Mouse (Mus musculus) layer of hippocampus, postnatal 36 days (tissue): Measurements from ENCODE around the gene Pes1. TPM values are rescaled to one million over a fixed set of nuclear protein-coding genes. Genes with fewer than 3 reads are reported as not detected.

Experiments
- DNase-seq, 2 experiments: peaks; one replicate each; pipeline ENCODE4 v3.0.0; 2022
- total RNA-seq, 2 experiments: library from RNA; stranded (reverse); gene quantifications; 2 replicates each; pipeline ENCODE4 v1.2.3; 2021

The Pes1 gene
- total RNA-seq, 2 experiments from 2014 or later: 33.0 to 35.3 TPM

- no peak for DNase-seq
These were observed 819 bp downstream of the Pes1 start for GRCm38 (mm10) chr11:3964416-3965172.

- no peak for DNase-seq
These were observed 6.1 kb downstream of the Pes1 start for GRCm38 (mm10) chr11:3969837-3970236.

GRCm38 (mm10) chr11:3970361-3970760, 6.6 kb downstream of the Pes1 start:
- DNase-seq: no peak

- DNase-seq: no peak
These were observed 9.3 kb downstream of the Pes1 start for GRCm38 (mm10) chr11:3973081-3973480.

GRCm38 (mm10) chr11:3974311-3974710, 10.5 kb downstream of the Pes1 start:
- DNase-seq: no peak

- no peak for DNase-seq
These were observed 12.9 kb downstream of the Pes1 start, which contains the start of gene 4930556J24Rik for GRCm38 (mm10) chr11:3976678-3977077. Gene 4930556J24Rik, minus strand, starts transcription at chr11:3976778.

GRCm38 (mm10) chr11:3978421-3978820, 14.6 kb downstream of the Pes1 start:
- no peak for DNase-seq

- DNase-seq: no peak
These were observed 17.8 kb downstream of the Pes1 start for GRCm38 (mm10) chr11:3981536-3981935.

- DNase-seq: no peak
These were observed 18.8 kb downstream of the Pes1 start for GRCm38 (mm10) chr11:3982275-3983209.

- peak; percentile 45 to 49 for DNase-seq
These were observed 19.6 kb downstream of the Pes1 start, which contains the start of gene Gal3st1 for GRCm38 (mm10) chr11:3983291-3983862. Gene Gal3st1, plus strand, starts transcription at chr11:3983636.

- no peak for DNase-seq
These were observed 20.3 kb downstream of the Pes1 start for GRCm38 (mm10) chr11:3983863-3984745.

- DNase-seq: no peak
These were observed 26.0 kb downstream of the Pes1 start for GRCm38 (mm10) chr11:3989748-3990147.

- no peak for DNase-seq
These were observed 29.4 kb downstream of the Pes1 start for GRCm38 (mm10) chr11:3993132-3993531.

GRCm38 (mm10) chr11:3993914-3994313, 30.1 kb downstream of the Pes1 start:
- DNase-seq: no peak

- DNase-seq: no peak
These were observed 31.7 kb downstream of the Pes1 start for GRCm38 (mm10) chr11:3995511-3995910.

GRCm38 (mm10) chr11:3996840-3997239, 33.1 kb downstream of the Pes1 start:
- no peak for DNase-seq

- no peak for DNase-seq
These were observed 34.4 kb downstream of the Pes1 start for GRCm38 (mm10) chr11:3997978-3998720.

GRCm38 (mm10) chr11:3999547-3999946, 35.8 kb downstream of the Pes1 start:
- DNase-seq: no peak

- peak; percentile 59 to 66 for DNase-seq
These were observed 37.8 kb downstream of the Pes1 start for GRCm38 (mm10) chr11:4001603-4002002.

GRCm38 (mm10) chr11:4005220-4005805, 41.5 kb downstream of the Pes1 start:
- no peak for DNase-seq

- no peak for DNase-seq
These were observed 42.7 kb downstream of the Pes1 start for GRCm38 (mm10) chr11:4006462-4006861.
